Mouse (Mus musculus): Measurements from ENCODE around the gene Zfp27. TPM values are rescaled to one million over a fixed set of nuclear protein-coding genes. Genes with fewer than 3 reads are reported as not detected.

Gene Zfp27
- polyA plus RNA-seq, 1 experiment from 2014 or later, result 14.7 TPM

- Histone ChIP-seq H3K36me3 (ENCODE audit: control insufficient read depth, insufficient read depth, low read length) (peaks cover 44% of the 10 kb centered on the region), H3K9me3 (replicated peaks; ENCODE audit: control insufficient read depth, low read length, poor library complexity, severe bottlenecking) (no peaks in the 10 kb centered on the region)
- ATAC-seq, result no peak
These were observed 32.5 kb upstream of the Zfp27 start for GRCm38 (mm10) chr7:29938856-29939255.

DNA sequence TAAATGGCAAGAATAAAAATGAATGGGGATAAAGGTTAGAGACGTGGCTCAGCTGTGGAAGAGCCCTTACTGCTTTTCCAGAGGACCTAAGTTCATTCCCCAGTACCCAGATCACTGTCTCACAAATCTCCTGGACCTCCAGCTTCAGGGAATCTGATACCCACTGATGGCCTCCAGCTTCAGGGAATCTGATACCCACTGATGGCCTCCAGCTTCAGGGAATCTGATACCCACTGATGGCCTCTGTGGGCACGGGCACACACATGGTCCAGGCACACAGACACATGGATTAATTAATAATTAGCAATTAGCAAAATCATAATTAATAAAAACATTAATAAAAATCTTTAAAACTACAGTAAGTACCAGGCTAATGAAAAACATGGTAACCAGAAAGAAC, 16.4 kb upstream of the Zfp27 start:
- H3K36me3 ChIP-seq (ENCODE audit: control insufficient read depth, insufficient read depth, low read length), result no peaks in the 10 kb centered on the region
- H3K9ac ChIP-seq (ENCODE audit: low read depth, low read length), result no peak overlapping the region
- H3K27ac ChIP-seq (ENCODE audit: low read length), result no peak overlapping the region
- H3K9me3 ChIP-seq (replicated peaks; ENCODE audit: control insufficient read depth, low read length, poor library complexity, severe bottlenecking), result no peaks in the 10 kb centered on the region
- no peak for ATAC-seq
- no peaks in the 10 kb centered on the region for H3K4me1 ChIP-seq (ENCODE audit: control insufficient read depth, insufficient read depth, low read length)
- no peak overlapping the region for H3K4me3 ChIP-seq (ENCODE audit: low read depth, low read length)
- no peak overlapping the region for H3K4me2 ChIP-seq (ENCODE audit: low read length)
- 81% methylated on average over 2 of the region's 2 CpGs for WGBS
- H3K27me3 ChIP-seq (ENCODE audit: control insufficient read depth, insufficient read depth, low read depth, low read length), result no peaks in the 10 kb centered on the region

More at GRCm38 (mm10) chr7:29938856-29939255, 32.5 kb upstream of the Zfp27 start:
- Histone ChIP-seq H3K27me3 (ENCODE audit: control insufficient read depth, insufficient read depth, low read depth, low read length) (no peaks in the 10 kb centered on the region), H3K27ac (ENCODE audit: low read length) (no peak overlapping the region), H3K9ac (ENCODE audit: low read depth, low read length) (no peak overlapping the region), H3K4me3 (ENCODE audit: low read depth, low read length) (no peak overlapping the region), H3K4me2 (ENCODE audit: low read length) (no peak overlapping the region), H3K4me1 (ENCODE audit: control insufficient read depth, insufficient read depth, low read length) (no peaks in the 10 kb centered on the region)
- 63% methylated on average over 6 of the region's 6 CpGs for WGBS

DNA sequence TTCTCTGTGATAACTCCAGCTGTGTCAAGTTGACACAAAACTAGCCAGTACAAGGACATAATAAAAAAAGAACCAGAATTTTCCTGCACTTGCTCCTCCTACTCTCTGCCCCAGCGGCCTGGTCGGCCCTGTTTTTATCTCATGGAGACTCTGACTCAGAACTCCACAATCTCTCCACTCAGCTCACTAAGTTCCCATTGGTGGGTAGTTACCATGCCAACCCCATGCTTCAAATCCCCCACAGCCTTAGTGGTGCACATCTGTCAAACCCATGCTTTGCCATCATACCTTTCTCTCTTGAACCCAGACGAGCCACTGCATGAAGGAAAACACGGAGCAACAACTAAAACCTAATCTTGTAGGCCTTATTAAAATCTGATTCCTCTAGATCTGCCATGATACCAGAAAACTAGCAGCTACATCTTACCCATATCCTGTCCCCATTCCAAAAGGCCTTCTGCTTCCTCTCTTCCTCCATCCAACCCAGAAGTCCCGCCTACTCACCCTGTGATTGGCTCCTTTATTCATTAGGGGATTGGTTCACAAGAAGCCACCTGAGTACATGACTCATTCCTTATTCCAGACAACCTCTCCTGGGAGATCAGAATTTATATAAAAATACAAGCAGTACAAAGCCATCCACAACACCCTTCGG, 15.2 kb upstream of the Zfp27 start:
- H3K9ac ChIP-seq (ENCODE audit: low read depth, low read length), result no peak overlapping the region
- H3K4me3 ChIP-seq (ENCODE audit: low read depth, low read length), result no peak overlapping the region
- no peaks in the 10 kb centered on the region for H3K4me1 ChIP-seq (ENCODE audit: control insufficient read depth, insufficient read depth, low read length)
- WGBS, result 85% methylated on average over 6 of the region's 6 CpGs
- H3K27ac ChIP-seq (ENCODE audit: low read length), result no peak overlapping the region
- H3K36me3 ChIP-seq (ENCODE audit: control insufficient read depth, insufficient read depth, low read length), result peaks cover 6% of the 10 kb centered on the region
- no peaks in the 10 kb centered on the region for H3K9me3 ChIP-seq (replicated peaks; ENCODE audit: control insufficient read depth, low read length, poor library complexity, severe bottlenecking)
- H3K4me2 ChIP-seq (ENCODE audit: low read length), result no peak overlapping the region
- no peaks in the 10 kb centered on the region for H3K27me3 ChIP-seq (ENCODE audit: control insufficient read depth, insufficient read depth, low read depth, low read length)
- no peak for ATAC-seq

DNA sequence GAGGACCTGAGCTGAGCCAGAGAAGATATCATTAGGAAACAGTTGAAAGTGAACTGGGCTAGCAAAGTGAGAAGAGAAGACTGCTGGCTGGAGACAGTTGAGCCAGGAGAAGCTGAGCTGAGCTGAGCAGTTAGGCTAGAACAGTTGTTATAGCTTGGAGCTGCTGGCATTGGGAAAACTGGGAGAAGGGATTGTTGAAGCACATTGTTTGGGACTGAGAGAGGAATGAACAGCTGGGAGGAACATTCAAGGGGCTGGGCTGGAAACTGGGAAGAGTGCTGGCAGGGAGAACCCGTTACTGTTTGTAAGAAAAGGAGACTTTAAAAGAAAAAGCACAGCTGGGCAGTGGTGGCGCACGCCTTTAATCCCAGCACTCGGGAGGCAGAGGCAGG, 11.7 kb upstream of the Zfp27 start:
- H3K4me2 ChIP-seq (ENCODE audit: low read length), result no peak overlapping the region
- H3K27me3 ChIP-seq (ENCODE audit: control insufficient read depth, insufficient read depth, low read depth, low read length), result no peaks in the 10 kb centered on the region
- no peaks in the 10 kb centered on the region for H3K4me1 ChIP-seq (ENCODE audit: control insufficient read depth, insufficient read depth, low read length)
- peaks cover 31% of the 10 kb centered on the region for H3K36me3 ChIP-seq (ENCODE audit: control insufficient read depth, insufficient read depth, low read length)
- no peak for ATAC-seq
- no peak overlapping the region for H3K9ac ChIP-seq (ENCODE audit: low read depth, low read length)
- 84% methylated on average over 4 of the region's 4 CpGs for WGBS
- H3K9me3 ChIP-seq (replicated peaks; ENCODE audit: control insufficient read depth, low read length, poor library complexity, severe bottlenecking), result no peaks in the 10 kb centered on the region
- H3K4me3 ChIP-seq (ENCODE audit: low read depth, low read length), result no peak overlapping the region
- H3K27ac ChIP-seq (ENCODE audit: low read length), result no peak overlapping the region

GRCm38 (mm10) chr7:29917371-29918061, 11.1 kb upstream of the Zfp27 start:
- no peaks in the 10 kb centered on the region for H3K4me1 ChIP-seq (ENCODE audit: control insufficient read depth, insufficient read depth, low read length)
- no peaks in the 10 kb centered on the region for H3K27me3 ChIP-seq (ENCODE audit: control insufficient read depth, insufficient read depth, low read depth, low read length)
- peaks cover 31% of the 10 kb centered on the region for H3K36me3 ChIP-seq (ENCODE audit: control insufficient read depth, insufficient read depth, low read length)
- WGBS, result 75% methylated on average over 6 of the region's 6 CpGs
- no peak overlapping the region for H3K27ac ChIP-seq (ENCODE audit: low read length)
- no peak overlapping the region for H3K4me2 ChIP-seq (ENCODE audit: low read length)
- no peaks in the 10 kb centered on the region for H3K9me3 ChIP-seq (replicated peaks; ENCODE audit: control insufficient read depth, low read length, poor library complexity, severe bottlenecking)
- ATAC-seq, result no peak
- no peak overlapping the region for H3K9ac ChIP-seq (ENCODE audit: low read depth, low read length)
- H3K4me3 ChIP-seq (ENCODE audit: low read depth, low read length), result no peak overlapping the region

DNA sequence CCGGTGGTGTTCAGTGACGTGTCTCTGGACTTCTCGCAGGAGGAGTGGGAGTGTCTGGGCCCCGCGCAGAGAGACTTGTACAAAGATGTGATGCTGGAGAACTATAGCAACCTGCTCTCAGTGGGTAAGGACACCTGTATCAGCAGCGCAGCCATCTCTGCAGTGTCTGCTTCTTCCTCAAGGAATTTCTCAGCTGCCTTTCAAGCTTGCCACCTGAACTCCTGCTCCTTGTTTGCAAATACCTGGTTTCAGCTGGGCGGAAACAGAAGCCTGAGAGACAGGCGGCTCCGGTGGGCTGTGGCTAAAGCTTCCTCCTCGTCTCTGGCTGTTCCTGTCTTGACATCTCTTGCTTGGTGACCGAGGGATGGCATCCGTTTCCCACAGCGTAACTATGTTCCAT, 5.8 kb upstream of the Zfp27 start:
- H3K9ac ChIP-seq (ENCODE audit: low read depth, low read length), result no peak overlapping the region
- no peak for ATAC-seq
- no peaks in the 10 kb centered on the region for H3K27me3 ChIP-seq (ENCODE audit: control insufficient read depth, insufficient read depth, low read depth, low read length)
- peaks cover 33% of the 10 kb centered on the region for H3K36me3 ChIP-seq (ENCODE audit: control insufficient read depth, insufficient read depth, low read length)
- H3K4me2 ChIP-seq (ENCODE audit: low read length), result no peak overlapping the region
- no peaks in the 10 kb centered on the region for H3K9me3 ChIP-seq (replicated peaks; ENCODE audit: control insufficient read depth, low read length, poor library complexity, severe bottlenecking)
- no peak overlapping the region for H3K4me3 ChIP-seq (ENCODE audit: low read depth, low read length)
- H3K4me1 ChIP-seq (ENCODE audit: control insufficient read depth, insufficient read depth, low read length), result peaks cover 23% of the 10 kb centered on the region
- 94% methylated on average over 13 of the region's 13 CpGs for WGBS
- no peak overlapping the region for H3K27ac ChIP-seq (ENCODE audit: low read length)

DNA sequence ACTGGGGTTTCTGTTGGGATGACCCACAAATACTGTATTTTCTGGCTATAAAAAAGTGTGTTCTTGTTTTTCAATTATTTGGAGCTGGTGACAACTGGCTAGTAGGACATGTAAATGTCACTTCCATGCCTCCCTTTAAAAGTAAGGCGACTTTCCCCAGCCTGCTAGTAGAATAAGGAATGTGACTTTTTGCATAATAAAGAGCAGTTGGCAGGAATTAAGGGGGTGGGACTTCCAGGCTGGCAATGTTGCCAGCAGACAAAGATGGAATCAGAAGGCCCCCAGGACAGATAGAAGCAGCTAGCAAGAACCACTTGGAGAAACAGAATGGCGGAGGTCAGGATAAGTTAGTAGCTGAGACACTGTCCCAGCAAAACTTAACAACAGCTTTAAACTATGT, 3.9 kb upstream of the Zfp27 start:
- no peak for ATAC-seq
- H3K36me3 ChIP-seq (ENCODE audit: control insufficient read depth, insufficient read depth, low read length), result peaks cover 23% of the 10 kb centered on the region
- peaks cover 27% of the 10 kb centered on the region for H3K4me1 ChIP-seq (ENCODE audit: control insufficient read depth, insufficient read depth, low read length)
- H3K9ac ChIP-seq (ENCODE audit: low read depth, low read length), result no peak overlapping the region
- no peaks in the 10 kb centered on the region for H3K27me3 ChIP-seq (ENCODE audit: control insufficient read depth, insufficient read depth, low read depth, low read length)
- 53% methylated on average over 2 of the region's 2 CpGs for WGBS
- no peaks in the 10 kb centered on the region for H3K9me3 ChIP-seq (replicated peaks; ENCODE audit: control insufficient read depth, low read length, poor library complexity, severe bottlenecking)
- H3K4me2 ChIP-seq (ENCODE audit: low read length), result peak overlapping the region; percentile 59; the same call in 1 of the 2 replicates
- no peak overlapping the region for H3K27ac ChIP-seq (ENCODE audit: low read length)
- H3K4me3 ChIP-seq (ENCODE audit: low read depth, low read length), result no peak overlapping the region

DNA sequence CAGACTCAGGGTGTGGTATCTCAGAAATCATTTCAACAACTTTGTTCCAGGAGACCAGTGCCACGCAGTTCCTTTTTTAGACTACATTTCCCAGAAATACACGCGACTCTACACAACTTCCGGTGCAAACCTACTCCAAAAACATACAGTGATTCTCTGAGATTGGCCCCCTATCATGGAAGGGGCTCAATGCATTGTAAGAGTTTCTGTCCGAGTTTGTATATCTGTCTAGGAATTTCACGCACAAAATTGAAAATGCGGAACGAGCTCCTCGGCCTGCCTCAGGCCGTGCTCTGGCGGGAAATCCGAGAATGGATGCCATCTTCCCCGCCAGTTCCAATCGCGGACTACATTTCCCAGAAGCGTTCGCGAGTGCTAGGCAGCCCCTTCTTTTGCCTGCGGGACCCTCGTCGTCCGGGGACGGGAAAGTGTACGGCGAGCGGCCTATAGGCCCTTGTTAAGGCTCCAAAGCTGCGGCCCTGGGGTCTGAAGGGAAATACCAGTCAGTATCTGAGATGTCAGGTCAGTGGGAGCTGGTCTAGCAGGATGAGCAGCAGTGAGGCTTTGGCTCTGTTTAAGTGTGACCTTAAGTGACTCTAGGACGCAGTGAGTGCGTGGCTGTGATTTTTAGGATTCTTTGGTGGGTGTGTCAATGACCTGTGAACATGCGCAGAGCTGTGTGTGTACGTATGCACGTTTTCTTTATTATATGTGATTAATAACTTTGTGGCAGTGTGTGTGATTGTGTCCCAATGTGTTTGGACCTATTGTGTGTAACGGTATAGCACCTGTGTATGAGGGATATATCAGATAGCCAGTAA, 2.0 kb upstream of the Zfp27 start, which contains the start of gene Zfp383:
Zfp383 (plus strand) TSS at position 94 of the 821 bp plus-strand sequence.
- Histone ChIP-seq H3K27me3 (ENCODE audit: control insufficient read depth, insufficient read depth, low read depth, low read length) (no peaks in the 10 kb centered on the region), H3K4me1 (ENCODE audit: control insufficient read depth, insufficient read depth, low read length) (peaks cover 30% of the 10 kb centered on the region), H3K9ac (ENCODE audit: low read depth, low read length) (peak within 1 kb of the TSS; percentile 65), H3K4me3 (ENCODE audit: low read depth, low read length) (peak within 1 kb of the TSS; percentile 70), H3K4me2 (ENCODE audit: low read length) (peak within 1 kb of the TSS; percentile 60), H3K27ac (ENCODE audit: low read length) (peak within 1 kb of the TSS; percentile 85), H3K36me3 (ENCODE audit: control insufficient read depth, insufficient read depth, low read length) (peaks cover 10% of the 10 kb centered on the region), H3K9me3 (replicated peaks; ENCODE audit: control insufficient read depth, low read length, poor library complexity, severe bottlenecking) (no peaks in the 10 kb centered on the region)
- WGBS, result under 1% methylated on average over 33 of the region's 33 CpGs
- peak; percentile 82 for ATAC-seq

DNA sequence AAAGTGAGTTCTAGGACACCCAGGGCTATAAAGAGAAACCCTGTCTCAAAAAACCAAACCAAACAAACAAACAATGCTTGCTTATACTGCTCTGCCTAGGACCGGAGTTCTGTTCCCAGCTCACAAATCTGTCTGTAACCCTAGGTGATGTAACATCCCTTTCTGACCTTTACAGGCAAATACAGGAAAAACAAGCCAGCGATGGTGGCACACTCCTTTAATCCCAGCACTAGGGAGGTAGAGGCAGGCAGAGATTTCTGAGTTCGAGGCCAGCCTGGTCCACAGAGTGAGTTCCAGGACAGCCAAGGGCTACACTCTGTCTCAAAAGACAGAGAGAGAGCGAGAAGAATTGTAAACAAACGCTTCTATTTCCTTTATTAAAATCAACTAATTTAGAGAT, 834 bp upstream of the Zfp27 start:
- Histone ChIP-seq H3K4me3 (ENCODE audit: low read depth, low read length) (peak overlapping the region; percentile 70), H3K4me2 (ENCODE audit: low read length) (peak overlapping the region; percentile 60), H3K36me3 (ENCODE audit: control insufficient read depth, insufficient read depth, low read length) (peaks cover 13% of the 10 kb centered on the region), H3K4me1 (ENCODE audit: control insufficient read depth, insufficient read depth, low read length) (peaks cover 30% of the 10 kb centered on the region), H3K27ac (ENCODE audit: low read length) (peak overlapping the region; percentile 85), H3K9me3 (replicated peaks; ENCODE audit: control insufficient read depth, low read length, poor library complexity, severe bottlenecking) (no peaks in the 10 kb centered on the region), H3K27me3 (ENCODE audit: control insufficient read depth, insufficient read depth, low read depth, low read length) (no peaks in the 10 kb centered on the region), H3K9ac (ENCODE audit: low read depth, low read length) (no peak overlapping the region)
- ATAC-seq, result no peak
- WGBS, result 91% methylated on average over 5 of the region's 5 CpGs

All from midbrain, embryonic 16.5 days (tissue).